Comparison of ENCODE assay signal across 9 mouse cellular contexts in genomic region chr11:59098339-59098738, GRCm38 (mm10). TPM values are rescaled to one million over a fixed set of nuclear protein-coding genes. Genes with fewer than 3 reads are reported as not detected.
DNase-seq lines count a peak whose midpoint lies in the region; ATAC-seq and TF ChIP-seq lines count a peak whose summit lies in the region.
"Had no signal": no experiment of that assay in that cellular context is flagged by ENCODE, and none has a peak within 500 bp of the region (broad histone marks: within the 10 kb centered on the region; RNA-seq: fewer than 3 reads in every experiment).

No protein-coding gene starts in this region.

- intact Hi-C loops in heart, postnatal 36 days (cut with DNase I), result loop anchor here (1.0 to 2.0 kb wide), 2 partner anchors 86 to 195 kb away; no protein-coding TSS in a partner anchor

- no peak overlapping the region for H3K4me3 ChIP-seq in thymus, adult 2 months (ENCODE audit: control insufficient read depth, insufficient read depth, low read length)
- H3K4me3 ChIP-seq: embryonic facial prominence, embryonic 13.5 days had no signal

- no peaks in the 10 kb centered on the region for H3K36me3 ChIP-seq in thymus, adult 2 months (ENCODE audit: control insufficient read depth, insufficient read depth, low read length)
- H3K36me3 ChIP-seq: embryonic facial prominence, embryonic 13.5 days had no signal

- TF ChIP-seq POLR2A in thymus, adult 2 months (IDR thresholded peaks at IDR 0.05; ENCODE audit: control insufficient read depth, extremely low read depth, insufficient read depth, low read length, poor library complexity), result no peak

- H3K4me1 ChIP-seq in thymus, adult 2 months (replicated peaks; ENCODE audit: control insufficient read depth, insufficient read depth, low read length), result no peaks in the 10 kb centered on the region
- H3K4me1 ChIP-seq: embryonic facial prominence, embryonic 13.5 days had no signal

- WGBS in thymus, adult 2 months, result 28% methylated on average over 2 of the region's 2 CpGs
- 22% methylated on average over 2 of the region's 2 CpGs for WGBS in large intestine, adult 2 months

- no peak for ATAC-seq in megakaryocyte-erythroid progenitor cell, adult 5-6 weeks (replicated peaks; ENCODE audit: low FRiP score, low TSS enrichment, poor library complexity, severe bottlenecking)

- no peak for TF ChIP-seq CTCF in thymus, adult 2 months (IDR thresholded peaks at IDR 0.05; ENCODE audit: borderline replicate concordance, control insufficient read depth, extremely low read depth, insufficient read depth, low read length, poor library complexity)

- H3K27me3 ChIP-seq in thymus, adult 2 months (ENCODE audit: control insufficient read depth, insufficient read depth, low read length), result no peaks in the 10 kb centered on the region

- no peak overlapping the region for H3K27ac ChIP-seq in thymus, adult 2 months (ENCODE audit: control insufficient read depth, insufficient read depth, low read length)
- H3K27ac ChIP-seq: embryonic facial prominence, embryonic 13.5 days had no signal

- DNase-seq in heart, postnatal 36 days, result peak; percentile 41 to 63
- DNase-seq in heart, adult 8-10 months (ENCODE audit: low spot score), result no peak
- DNase-seq in thymus, adult 2 months, result peak; percentile 40
- no peak for DNase-seq in thymus, adult 18-20 months
- DNase-seq in c-Kit-positive CD71-positive TER-119-positive erythroid progenitor cells, embryonic 14.5 days (ENCODE audit: low spot score), result peak; percentile 59
- DNase-seq in large intestine, adult 2 months (ENCODE audit: low read depth, low spot score), result peak; percentile 1
- DNase-seq in spleen, postnatal 4 days (ENCODE audit: low spot score in 2 of 2), result peak; percentile 52 to 82

RNA-seq across cellular contexts. Expression of gene Obscn, which starts 37.9 kb away (rescaled TPM):
- 100 to 1,000 TPM; 725 to 820 TPM for total RNA-seq in heart, postnatal 36 days (2021)
- 1,000 to 10,000 TPM in 1 of 4 experiments, 100 to 1,000 TPM in 3; 788 to 1,002 (median 896) TPM for total RNA-seq in heart, adult 8-10 months (2022)
- polyA plus RNA-seq in thymus, adult 2 months (2012; rRNA removed), result 2.4 and 14.5 TPM in 2 replicates
- polyA plus RNA-seq in large intestine, adult 2 months (2012; rRNA removed), result 0.62 and 0.92 TPM in 2 replicates
- 0.37 and 0.52 TPM in 2 replicates for total RNA-seq in megakaryocyte-erythroid progenitor cell, adult 5-6 weeks (2014; fragmentation: Nextera tagmentation)
- total RNA-seq in megakaryocyte-erythroid progenitor cell, adult 5-6 weeks (2017), result under 0.01 and 0.23 TPM in 2 replicates

Comparison
In these comparisons a context has a peak if more than half of its experiments do, and no peak if none do; other contexts are left out.
1. DNase-seq: peak in heart, postnatal 36 days (2 of 2), thymus, adult 2 months (single experiment), c-Kit-positive CD71-positive TER-119-positive erythroid progenitor cells, embryonic 14.5 days (single experiment), large intestine, adult 2 months (single experiment) and spleen, postnatal 4 days (2 of 2); none in heart, adult 8-10 months (single experiment) and thymus, adult 18-20 months (0 of 2).
2. RNA of gene Obscn, which starts 37.9 kb away (total RNA-seq): 788 to 1,002 TPM in heart, adult 8-10 months and 725 to 820 TPM in heart, postnatal 36 days; under 0.01 to 0.52 TPM in megakaryocyte-erythroid progenitor cell, adult 5-6 weeks; every median in the first group is over 100 times any median in the second.